Mouse (Mus musculus) liver, embryonic 14.5 days (tissue): ENCODE measurements at regions not wholly inside any gene's neighbourhood (a gene's known extent, or its start where the extent isn't known, plus 50 kb on each side); places are given as distances from the start of the nearest gene placed in this dataset.

Source experiments
- CTCF ChIP-seq: IDR thresholded peaks from 2 replicates; pipeline ENCODE4 v1.5.1; 2016; ENCODE audit warnings: antibody characterized with exemption, low read depth, control low read depth
- EP300 ChIP-seq: IDR thresholded peaks from 2 replicates; pipeline ENCODE4 v1.6.1; 2016; ENCODE audit warnings: antibody characterized with exemption, low read depth

- TF ChIP-seq CTCF: no peak
- TF ChIP-seq EP300: no peak
Measured at GRCm38 (mm10) chr15:88083911-88084310, 516.2 kb upstream of the Zdhhc25 start.
